Mouse (Mus musculus): Measurements from ENCODE around the gene Olfr912. TPM values are rescaled to one million over a fixed set of nuclear protein-coding genes. Genes with fewer than 3 reads are reported as not detected.

Olfr912 gene
- not detected for polyA plus RNA-seq (2012; fragmentation: generic; extraction: Trizol)
- long read RNA-seq, experiment 1 = 0 reads
- long read RNA-seq, experiment 2 = 0 reads

GRCm38 (mm10) chr9:38579878-38580277 lies at the start of gene Olfr912:
TSS of gene Olfr912 (plus strand) at chr9:38580178.
- Histone ChIP-seq H3K79me3 (ENCODE audit: low read depth) (no peaks in the 10 kb centered on the region), H3K36me3 (ENCODE audit: control insufficient read depth, insufficient read depth) (no peaks in the 10 kb centered on the region), H3K27me3 (ENCODE audit: control insufficient read depth, insufficient read depth, insufficient read length) (no peaks in the 10 kb centered on the region), H3K79me2 (ENCODE audit: control insufficient read depth, insufficient read depth) (no peaks in the 10 kb centered on the region), H3ac (ENCODE audit: control insufficient read depth, insufficient read length, low read depth) (no peak within 1 kb of the TSS), H3K4me3 (ENCODE audit: insufficient read depth, poor library complexity, severe bottlenecking) (no peak within 1 kb of the TSS)
- TF ChIP-seq MYOG (IDR thresholded peaks at IDR 0.05; ENCODE audit: control insufficient read depth, extremely low read depth, insufficient read length) = no peak
- no peak for TF ChIP-seq MAX (IDR thresholded peaks at IDR 0.05)
- no peak for TF ChIP-seq USF1 (IDR thresholded peaks at IDR 0.05; ENCODE audit: low read depth)
- TF ChIP-seq CEBPB (IDR thresholded peaks at IDR 0.05; ENCODE audit: low read depth) = no peak
- no peak for TF ChIP-seq CTCF (IDR thresholded peaks at IDR 0.05; ENCODE audit: control insufficient read depth, insufficient read depth, insufficient read length)
- TF ChIP-seq FOSL1 (IDR thresholded peaks at IDR 0.05; ENCODE audit: insufficient read depth, low read length, poor library complexity, severe bottlenecking) = no peak
- TF ChIP-seq MYOD1 (IDR thresholded peaks at IDR 0.05; ENCODE audit: control insufficient read depth, insufficient read length, low read depth) = no peak

- Histone ChIP-seq H3K27me3 (ENCODE audit: control insufficient read depth, insufficient read depth, insufficient read length) (no peaks in the 10 kb centered on the region), H3K36me3 (ENCODE audit: control insufficient read depth, insufficient read depth) (no peaks in the 10 kb centered on the region), H3ac (ENCODE audit: control insufficient read depth, insufficient read length, low read depth) (no peak within 1 kb of the TSS), H3K4me3 (ENCODE audit: insufficient read depth, poor library complexity, severe bottlenecking) (no peak within 1 kb of the TSS), H3K79me2 (ENCODE audit: control insufficient read depth, insufficient read depth) (no peaks in the 10 kb centered on the region), H3K79me3 (ENCODE audit: low read depth) (no peaks in the 10 kb centered on the region)
- no peak for TF ChIP-seq MYOD1 (IDR thresholded peaks at IDR 0.05; ENCODE audit: control insufficient read depth, insufficient read length, low read depth)
- no peak for TF ChIP-seq CEBPB (IDR thresholded peaks at IDR 0.05; ENCODE audit: low read depth)
- TF ChIP-seq MAX (IDR thresholded peaks at IDR 0.05) = no peak
- TF ChIP-seq FOSL1 (IDR thresholded peaks at IDR 0.05; ENCODE audit: insufficient read depth, low read length, poor library complexity, severe bottlenecking) = no peak
- no peak for TF ChIP-seq CTCF (IDR thresholded peaks at IDR 0.05; ENCODE audit: control insufficient read depth, insufficient read depth, insufficient read length)
- TF ChIP-seq USF1 (IDR thresholded peaks at IDR 0.05; ENCODE audit: low read depth) = no peak
- no peak for TF ChIP-seq MYOG (IDR thresholded peaks at IDR 0.05; ENCODE audit: control insufficient read depth, extremely low read depth, insufficient read length)
Measured at GRCm38 (mm10) chr9:38537549-38537948, 42.4 kb upstream of the Olfr912 start, which contains the start of gene Olfr910. TSS of gene Olfr910 (plus strand) at chr9:38537849.

- Histone ChIP-seq H3K27me3 (ENCODE audit: control insufficient read depth, insufficient read depth, insufficient read length) (no peaks in the 10 kb centered on the region), H3K79me3 (ENCODE audit: low read depth) (no peaks in the 10 kb centered on the region), H3ac (ENCODE audit: control insufficient read depth, insufficient read length, low read depth) (no peak overlapping the region), H3K36me3 (ENCODE audit: control insufficient read depth, insufficient read depth) (no peaks in the 10 kb centered on the region), H3K4me3 (ENCODE audit: insufficient read depth, poor library complexity, severe bottlenecking) (no peak overlapping the region), H3K79me2 (ENCODE audit: control insufficient read depth, insufficient read depth) (no peaks in the 10 kb centered on the region)
- TF ChIP-seq MYOD1 (IDR thresholded peaks at IDR 0.05; ENCODE audit: control insufficient read depth, insufficient read length, low read depth) (no peak), MYOG (IDR thresholded peaks at IDR 0.05; ENCODE audit: control insufficient read depth, extremely low read depth, insufficient read length) (no peak), CEBPB (IDR thresholded peaks at IDR 0.05; ENCODE audit: low read depth) (no peak), FOSL1 (IDR thresholded peaks at IDR 0.05; ENCODE audit: insufficient read depth, low read length, poor library complexity, severe bottlenecking) (no peak)
Measured at GRCm38 (mm10) chr9:38591056-38591455, 11.1 kb downstream of the Olfr912 start.

GRCm38 (mm10) chr9:38592459-38592858 lies 12.5 kb downstream of the Olfr912 start, which contains the start of gene Olfr913:
TSS of gene Olfr913 (plus strand) at chr9:38592759.
- Histone ChIP-seq H3K36me3 (ENCODE audit: control insufficient read depth, insufficient read depth) (no peaks in the 10 kb centered on the region), H3K4me3 (ENCODE audit: insufficient read depth, poor library complexity, severe bottlenecking) (no peak within 1 kb of the TSS), H3K27me3 (ENCODE audit: control insufficient read depth, insufficient read depth, insufficient read length) (no peaks in the 10 kb centered on the region), H3ac (ENCODE audit: control insufficient read depth, insufficient read length, low read depth) (no peak within 1 kb of the TSS), H3K79me2 (ENCODE audit: control insufficient read depth, insufficient read depth) (no peaks in the 10 kb centered on the region), H3K79me3 (ENCODE audit: low read depth) (no peaks in the 10 kb centered on the region)
- no peak for TF ChIP-seq CEBPB (IDR thresholded peaks at IDR 0.05; ENCODE audit: low read depth)
- TF ChIP-seq MYOD1 (IDR thresholded peaks at IDR 0.05; ENCODE audit: control insufficient read depth, insufficient read length, low read depth) = no peak
- no peak for TF ChIP-seq CTCF (IDR thresholded peaks at IDR 0.05; ENCODE audit: control insufficient read depth, insufficient read depth, insufficient read length)
- TF ChIP-seq USF1 (IDR thresholded peaks at IDR 0.05; ENCODE audit: low read depth) = no peak
- TF ChIP-seq MAX (IDR thresholded peaks at IDR 0.05) = no peak
- no peak for TF ChIP-seq MYOG (IDR thresholded peaks at IDR 0.05; ENCODE audit: control insufficient read depth, extremely low read depth, insufficient read length)
- TF ChIP-seq FOSL1 (IDR thresholded peaks at IDR 0.05; ENCODE audit: insufficient read depth, low read length, poor library complexity, severe bottlenecking) = no peak

GRCm38 (mm10) chr9:38604802-38605201 lies 24.8 kb downstream of the Olfr912 start, which contains the start of gene Olfr914:
TSS of gene Olfr914 (plus strand) at chr9:38605102.
- H3K27me3 ChIP-seq (ENCODE audit: control insufficient read depth, insufficient read depth, insufficient read length) = no peaks in the 10 kb centered on the region
- H3K4me3 ChIP-seq (ENCODE audit: insufficient read depth, poor library complexity, severe bottlenecking) = no peak within 1 kb of the TSS
- no peaks in the 10 kb centered on the region for H3K79me2 ChIP-seq (ENCODE audit: control insufficient read depth, insufficient read depth)
- TF ChIP-seq FOSL1 (IDR thresholded peaks at IDR 0.05; ENCODE audit: insufficient read depth, low read length, poor library complexity, severe bottlenecking) (no peak), MYOD1 (IDR thresholded peaks at IDR 0.05; ENCODE audit: control insufficient read depth, insufficient read length, low read depth) (no peak), USF1 (IDR thresholded peaks at IDR 0.05; ENCODE audit: low read depth) (no peak), MAX (IDR thresholded peaks at IDR 0.05) (no peak), CTCF (IDR thresholded peaks at IDR 0.05; ENCODE audit: control insufficient read depth, insufficient read depth, insufficient read length) (no peak), MYOG (IDR thresholded peaks at IDR 0.05; ENCODE audit: control insufficient read depth, extremely low read depth, insufficient read length) (no peak), CEBPB (IDR thresholded peaks at IDR 0.05; ENCODE audit: low read depth) (no peak)
- no peak within 1 kb of the TSS for H3ac ChIP-seq (ENCODE audit: control insufficient read depth, insufficient read length, low read depth)
- no peaks in the 10 kb centered on the region for H3K79me3 ChIP-seq (ENCODE audit: low read depth)
- H3K36me3 ChIP-seq (ENCODE audit: control insufficient read depth, insufficient read depth) = no peaks in the 10 kb centered on the region

- H3ac ChIP-seq (ENCODE audit: control insufficient read depth, insufficient read length, low read depth) = no peak overlapping the region
- TF ChIP-seq CTCF (IDR thresholded peaks at IDR 0.05; ENCODE audit: control insufficient read depth, insufficient read depth, insufficient read length) (no peak), CEBPB (IDR thresholded peaks at IDR 0.05; ENCODE audit: low read depth) (no peak)
- no peak overlapping the region for H3K4me3 ChIP-seq (ENCODE audit: insufficient read depth, poor library complexity, severe bottlenecking)
- no peaks in the 10 kb centered on the region for H3K79me2 ChIP-seq (ENCODE audit: control insufficient read depth, insufficient read depth)
- no peaks in the 10 kb centered on the region for H3K36me3 ChIP-seq (ENCODE audit: control insufficient read depth, insufficient read depth)
- H3K27me3 ChIP-seq (ENCODE audit: control insufficient read depth, insufficient read depth, insufficient read length) = no peaks in the 10 kb centered on the region
- H3K79me3 ChIP-seq (ENCODE audit: low read depth) = no peaks in the 10 kb centered on the region
Measured at GRCm38 (mm10) chr9:38632406-38632805, 52.4 kb downstream of the Olfr912 start.

Other genes starting within 250 kb of the Olfr912 start
- not detected for gene Olfr898, start 231.8 kb upstream of the Olfr912 start, polyA plus RNA-seq (2012; fragmentation: generic; extraction: Trizol)
- gene Olfr250, start 213.3 kb upstream of the Olfr912 start, polyA plus RNA-seq (2012; fragmentation: generic; extraction: Trizol) = not detected
- not detected for gene Olfr251, start 203.1 kb upstream of the Olfr912 start, polyA plus RNA-seq (2012; fragmentation: generic; extraction: Trizol)
- gene Olfr147, start 178.5 kb upstream of the Olfr912 start, polyA plus RNA-seq (2012; fragmentation: generic; extraction: Trizol) = 0.04 TPM
- gene Olfr901, start 150.7 kb upstream of the Olfr912 start, polyA plus RNA-seq (2012; fragmentation: generic; extraction: Trizol) = 0.04 TPM
- not detected for gene Olfr902, start 132.5 kb upstream of the Olfr912 start, polyA plus RNA-seq (2012; fragmentation: generic; extraction: Trizol)
- not detected for gene Olfr904, start 117.0 kb upstream of the Olfr912 start, polyA plus RNA-seq (2012; fragmentation: generic; extraction: Trizol)
- not detected for gene Olfr905, start 109.1 kb upstream of the Olfr912 start, polyA plus RNA-seq (2012; fragmentation: generic; extraction: Trizol)
- not detected for gene Olfr906, start 93.1 kb upstream of the Olfr912 start, polyA plus RNA-seq (2012; fragmentation: generic; extraction: Trizol)
- not detected for gene Olfr907, start 84.4 kb upstream of the Olfr912 start, polyA plus RNA-seq (2012; fragmentation: generic; extraction: Trizol)
- not detected for gene Olfr911-ps1, start 58.6 kb upstream of the Olfr912 start, polyA plus RNA-seq (2012; fragmentation: generic; extraction: Trizol)
- gene Olfr910, start 42.3 kb upstream of the Olfr912 start, polyA plus RNA-seq (2012; fragmentation: generic; extraction: Trizol) = not detected
- not detected for gene Olfr913, start 12.6 kb downstream of the Olfr912 start, polyA plus RNA-seq (2012; fragmentation: generic; extraction: Trizol)
- gene Olfr914, start 24.9 kb downstream of the Olfr912 start, polyA plus RNA-seq (2012; fragmentation: generic; extraction: Trizol) = not detected
- gene Olfr916, start 79.7 kb downstream of the Olfr912 start, polyA plus RNA-seq (2012; fragmentation: generic; extraction: Trizol) = not detected
- not detected for gene Olfr917, start 85.7 kb downstream of the Olfr912 start, polyA plus RNA-seq (2012; fragmentation: generic; extraction: Trizol)
- not detected for gene Olfr918, start 94.4 kb downstream of the Olfr912 start, polyA plus RNA-seq (2012; fragmentation: generic; extraction: Trizol)
- gene Olfr919, start 123.5 kb downstream of the Olfr912 start, polyA plus RNA-seq (2012; fragmentation: generic; extraction: Trizol) = not detected
- 6.3 TPM for gene Vwa5a, start 138.1 kb downstream of the Olfr912 start, polyA plus RNA-seq (2012; fragmentation: generic; extraction: Trizol)
- not detected for gene Olfr920, start 172.1 kb downstream of the Olfr912 start, polyA plus RNA-seq (2012; fragmentation: generic; extraction: Trizol)
- gene Olfr921, start 192.9 kb downstream of the Olfr912 start, polyA plus RNA-seq (2012; fragmentation: generic; extraction: Trizol) = not detected
- gene Olfr922, start 234.4 kb downstream of the Olfr912 start, polyA plus RNA-seq (2012; fragmentation: generic; extraction: Trizol) = not detected
- not detected for gene Olfr923, start 246.4 kb downstream of the Olfr912 start, polyA plus RNA-seq (2012; fragmentation: generic; extraction: Trizol)

All from C2C12 (cell line).